Mouse (Mus musculus) c-Kit-positive CD71-positive TER-119-negative erythroid progenitor cells, embryonic 14.5 days (primary cell): ENCODE measurements around the gene Pgap3.

Source experiments
- DNase-seq: peaks from one replicate; pipeline ENCODE4 v3.0.0-alpha.2; 2013; ENCODE audit warnings: low read depth

Pgap3 gene

GRCm38 (mm10) chr11:98354445-98354844 is 45.8 kb downstream of the Pgap3 start:
- no peak for DNase-seq

- no peak for DNase-seq
These were observed 46.6 kb downstream of the Pgap3 start for GRCm38 (mm10) chr11:98353651-98354211.

GRCm38 (mm10) chr11:98352272-98352990 is 47.9 kb downstream of the Pgap3 start:
- no peak for DNase-seq

- no peak for DNase-seq
These were observed 51.0 kb downstream of the Pgap3 start for GRCm38 (mm10) chr11:98349308-98349707.

- no peak for DNase-seq
These were observed 52.0 kb downstream of the Pgap3 start, which contains the start of gene Ppp1r1b for GRCm38 (mm10) chr11:98348083-98348961. Gene Ppp1r1b, plus strand, starts transcription at chr11:98348404.

GRCm38 (mm10) chr11:98347385-98348082 is 52.8 kb downstream of the Pgap3 start:
- no peak for DNase-seq

GRCm38 (mm10) chr11:98346168-98346567 is 54.1 kb downstream of the Pgap3 start:
- no peak for DNase-seq

- DNase-seq: peak; percentile 55
These were observed 55.0 kb downstream of the Pgap3 start for GRCm38 (mm10) chr11:98345253-98345652.

GRCm38 (mm10) chr11:98342000-98342945 is 58.0 kb downstream of the Pgap3 start:
- peak; percentile 76 for DNase-seq

GRCm38 (mm10) chr11:98341174-98341573 is 59.1 kb downstream of the Pgap3 start:
- DNase-seq: no peak

GRCm38 (mm10) chr11:98340597-98340996 is 59.7 kb downstream of the Pgap3 start:
- DNase-seq: no peak

GRCm38 (mm10) chr11:98339679-98340287 is 60.5 kb downstream of the Pgap3 start:
- DNase-seq: no peak

- no peak for DNase-seq
These were observed 61.2 kb downstream of the Pgap3 start for GRCm38 (mm10) chr11:98339071-98339501.
